Mouse (Mus musculus) CH12.LX (cell line): ENCODE measurements around the gene Hectd2. TPM values are rescaled to one million over a fixed set of nuclear protein-coding genes. Genes with fewer than 3 reads are reported as not detected.
A peak's percentile ranks its signal among the peaks of the same experiment; 100 is the strongest.

Experiments
- DNase-seq: peaks from one replicate; pipeline ENCODE4 v3.0.0-alpha.2; 2013; ENCODE audit errors: extremely low read depth
- H3K27ac ChIP-seq: 2 replicates; pipeline ENCODE4 v1.5.1; 2012; ENCODE audit warnings: low read depth, mild to moderate bottlenecking, control low read depth, moderate library complexity; ENCODE audit not compliant: insufficient read depth
- H3K27me3 ChIP-seq: replicated peaks from 2 replicates; pipeline ENCODE3; 2012; ENCODE audit warnings: inconsistent platforms
- H3K36me3 ChIP-seq, 2 experiments: replicated peaks in 1 of 2; 2 replicates each; pipeline versions ENCODE3 to v1.6.1; 2012; ENCODE audit warnings: inconsistent platforms in 1 of 2, low read length in 1 of 2, mild to moderate bottlenecking in 1 of 2, mixed read lengths in 1 of 2, moderate library complexity in 1 of 2; ENCODE audit not compliant: control insufficient read depth in 1 of 2, insufficient read depth in 1 of 2
- H3K4me1 ChIP-seq, 2 experiments: 2 replicates each; pipeline ENCODE4 v1.6.1; 2012; ENCODE audit warnings: inconsistent platforms in 1 of 2, moderate library complexity in 1 of 2; ENCODE audit not compliant: insufficient read depth in 2 of 2, control insufficient read depth in 1 of 2
- H3K4me2 ChIP-seq: 2 replicates; pipeline ENCODE4 v1.6.1; 2012; ENCODE audit warnings: low read depth, mild to moderate bottlenecking, control low read depth; ENCODE audit not compliant: poor library complexity, insufficient read depth, severe bottlenecking
- H3K4me3 ChIP-seq, 3 experiments: fragments of 150-350 bp in 1 of 3; sonication (generic) in 1 of 3; replicated peaks in 1 of 3; 2 replicates each; pipeline versions ENCODE3 to v1.5.1; 2011 to 2012; ENCODE audit warnings: low read depth in 2 of 3, low read length in 2 of 3, mild to moderate bottlenecking in 2 of 3, moderate library complexity in 2 of 3, control low read depth in 1 of 3, improper control_type of control experiment in 1 of 3, inconsistent platforms in 1 of 3, mixed read lengths in 1 of 3; ENCODE audit not compliant: poor library complexity in 1 of 3
- H3K79me2 ChIP-seq: replicated peaks from 2 replicates; pipeline ENCODE4 v1.6.1; 2012; ENCODE audit warnings: mild to moderate bottlenecking, moderate library complexity; ENCODE audit not compliant: control insufficient read depth, poor library complexity, insufficient read depth, severe bottlenecking; ENCODE audit errors: extremely low read depth
- H3K9ac ChIP-seq: 2 replicates; pipeline ENCODE4 v1.6.1; 2012; ENCODE audit warnings: low read depth, mild to moderate bottlenecking, control low read depth, moderate library complexity; ENCODE audit not compliant: insufficient read depth
- H3K9me3 ChIP-seq: replicated peaks from 2 replicates; pipeline ENCODE3; 2012; ENCODE audit warnings: low read length, inconsistent platforms, mixed read lengths
- BHLHE40 ChIP-seq: IDR thresholded peaks from 2 replicates; pipeline ENCODE4 v1.6.1; 2011; ENCODE audit warnings: mild to moderate bottlenecking, low read depth, low read length, improper control_type of control experiment
- CHD2 ChIP-seq: IDR thresholded peaks from 2 replicates; pipeline ENCODE4 v1.6.1; 2011; ENCODE audit warnings: low read length, improper control_type of control experiment
- CTCF ChIP-seq, 2 experiments: IDR thresholded peaks in 1 of 2; conservative IDR thresholded peaks in 1 of 2; 2 replicates each; pipeline ENCODE4 v1.5.1; 2011 to 2012; ENCODE audit warnings: low read depth in 2 of 2, low read length in 2 of 2, improper control_type of control experiment in 1 of 2, inconsistent platforms in 1 of 2, mild to moderate bottlenecking in 1 of 2, moderate library complexity in 1 of 2
- EP300 ChIP-seq: IDR thresholded peaks from 2 replicates; pipeline ENCODE4 v1.6.1; 2011; ENCODE audit warnings: low read length, improper control_type of control experiment
- GABPA ChIP-seq: IDR thresholded peaks from 2 replicates; pipeline ENCODE4 v1.6.1; 2012; ENCODE audit warnings: low read depth, low read length, improper control_type of control experiment, inconsistent platforms; ENCODE audit not compliant: insufficient replicate concordance
- IRF4 ChIP-seq: IDR thresholded peaks from 2 replicates; pipeline ENCODE4 v1.6.1; 2014; ENCODE audit warnings: low read depth, mild to moderate bottlenecking, inconsistent platforms, low read length, improper control_type of control experiment
- JUN ChIP-seq: IDR thresholded peaks from 2 replicates; pipeline ENCODE4 v1.6.1; 2011; ENCODE audit warnings: low read depth, mild to moderate bottlenecking, low read length, improper control_type of control experiment, moderate library complexity; ENCODE audit not compliant: insufficient read depth
- KAT2A ChIP-seq: IDR thresholded peaks from 2 replicates; pipeline ENCODE4 v1.6.1; 2012; ENCODE audit warnings: low read length, improper control_type of control experiment, inconsistent platforms; ENCODE audit not compliant: insufficient replicate concordance
- MAZ ChIP-seq: IDR thresholded peaks from 2 replicates; pipeline ENCODE4 v1.6.1; 2012; ENCODE audit warnings: low read depth, mild to moderate bottlenecking, inconsistent platforms, low read length, improper control_type of control experiment, moderate library complexity
- MEF2A ChIP-seq: IDR thresholded peaks from 2 replicates; pipeline ENCODE4 v1.6.1; 2014; ENCODE audit warnings: low read depth, mild to moderate bottlenecking, inconsistent platforms, low read length, improper control_type of control experiment, borderline replicate concordance
- MXI1 ChIP-seq: IDR thresholded peaks from 2 replicates; pipeline ENCODE4 v1.6.1; 2011; ENCODE audit warnings: mild to moderate bottlenecking, low read depth, low read length, improper control_type of control experiment
- NELFE ChIP-seq: IDR thresholded peaks from 2 replicates; pipeline ENCODE4 v1.6.1; 2011; ENCODE audit warnings: low read depth, low read length, improper control_type of control experiment
- NRF1 ChIP-seq: IDR thresholded peaks from 2 replicates; pipeline ENCODE4 v1.6.1; 2014; ENCODE audit warnings: low read depth, mild to moderate bottlenecking, inconsistent platforms, low read length, improper control_type of control experiment, moderate library complexity
- PAX5 ChIP-seq: IDR thresholded peaks from 2 replicates; pipeline ENCODE4 v1.6.1; 2012; ENCODE audit warnings: low read length, inconsistent platforms, mixed read lengths
- POLR2A ChIP-seq: IDR thresholded peaks from 2 replicates; pipeline ENCODE4 v1.6.1; 2011; ENCODE audit warnings: low read depth, mild to moderate bottlenecking, improper control_type of control experiment, low read length
- SIN3A ChIP-seq: IDR thresholded peaks from 2 replicates; pipeline ENCODE4 v1.6.1; 2012; ENCODE audit warnings: low read length, improper control_type of control experiment, inconsistent platforms
- SMC3 ChIP-seq: IDR thresholded peaks from 2 replicates; pipeline ENCODE4 v1.6.1; 2011; ENCODE audit warnings: low read depth, low read length, improper control_type of control experiment
- TBP ChIP-seq: conservative IDR thresholded peaks from 2 replicates; pipeline ENCODE4 v1.6.1; 2011; ENCODE audit warnings: low read depth, low read length, improper control_type of control experiment
- TCF12 ChIP-seq: IDR thresholded peaks from 2 replicates; pipeline ENCODE4 v1.6.1; 2014; ENCODE audit warnings: low read depth, mild to moderate bottlenecking, inconsistent platforms, low read length, improper control_type of control experiment
- UBTF ChIP-seq: IDR thresholded peaks from 2 replicates; pipeline ENCODE4 v1.6.1; 2012; ENCODE audit warnings: low read depth, mild to moderate bottlenecking, inconsistent platforms, low read length, improper control_type of control experiment, moderate library complexity
- USF2 ChIP-seq: conservative IDR thresholded peaks from 2 replicates; pipeline ENCODE4 v1.6.1; 2011; ENCODE audit warnings: low read depth, low read length, improper control_type of control experiment
- ZKSCAN1 ChIP-seq: IDR thresholded peaks from 2 replicates; pipeline ENCODE4 v1.6.1; 2012; ENCODE audit warnings: low read depth, inconsistent platforms, low read length, improper control_type of control experiment, borderline replicate concordance
- ZMIZ1 ChIP-seq: IDR thresholded peaks from 2 replicates; pipeline ENCODE4 v1.6.1; 2012; ENCODE audit warnings: low read depth, mild to moderate bottlenecking, inconsistent platforms, low read length, improper control_type of control experiment
- ZNF384 ChIP-seq: IDR thresholded peaks from 2 replicates; pipeline ENCODE4 v1.6.1; 2012; ENCODE audit warnings: low read depth, low read length, improper control_type of control experiment, inconsistent platforms
- dilution Hi-C: fragments of 300-500 bp; cut with MboI; formaldehyde crosslinking; loops from 2 replicates; pipeline ENCODE4 v1.14.3; 2020; ENCODE audit warnings: low sequenced_read_pairs; ENCODE audit not compliant: extremely low pct_unique_long_range_greater_than_20kb, extremely low pct_ligation_motif_present
- in situ Hi-C: fragments of 300-500 bp; cut with MboI; formaldehyde crosslinking; loops from 3 replicates; pipeline ENCODE4 v1.14.3; 2019; ENCODE audit warnings: low sequenced_read_pairs, low pct_ligation_motif_present, low pct_unique_long_range_greater_than_20kb, mixed read lengths
- polyA plus RNA-seq: library from polyadenylated mRNA; unstranded; fragments of >175 nt; gene quantifications from 2 replicates; pipeline ENCODE4 v1.2.1, GENCODE M21; 2012; ENCODE audit warnings: low read depth; ENCODE audit not compliant: insufficient read length
- total RNA-seq, 2 experiments: library from RNA; depleted of rRNA; stranded (reverse); fragments of 300-350 nt in 1 of 2; fragments of >200 nt in 1 of 2; gene quantifications; 2 replicates each; pipeline ENCODE4 v1.2.3; 2012 to 2014

Hectd2 gene
- total RNA-seq (2012; rRNA removed), result 0.08 TPM in 2 replicates
- total RNA-seq (2014; rRNA removed), result 0.49 and 0.78 TPM in 2 replicates
- polyA plus RNA-seq, result 0.56 and 0.70 TPM in 2 replicates

DNA sequence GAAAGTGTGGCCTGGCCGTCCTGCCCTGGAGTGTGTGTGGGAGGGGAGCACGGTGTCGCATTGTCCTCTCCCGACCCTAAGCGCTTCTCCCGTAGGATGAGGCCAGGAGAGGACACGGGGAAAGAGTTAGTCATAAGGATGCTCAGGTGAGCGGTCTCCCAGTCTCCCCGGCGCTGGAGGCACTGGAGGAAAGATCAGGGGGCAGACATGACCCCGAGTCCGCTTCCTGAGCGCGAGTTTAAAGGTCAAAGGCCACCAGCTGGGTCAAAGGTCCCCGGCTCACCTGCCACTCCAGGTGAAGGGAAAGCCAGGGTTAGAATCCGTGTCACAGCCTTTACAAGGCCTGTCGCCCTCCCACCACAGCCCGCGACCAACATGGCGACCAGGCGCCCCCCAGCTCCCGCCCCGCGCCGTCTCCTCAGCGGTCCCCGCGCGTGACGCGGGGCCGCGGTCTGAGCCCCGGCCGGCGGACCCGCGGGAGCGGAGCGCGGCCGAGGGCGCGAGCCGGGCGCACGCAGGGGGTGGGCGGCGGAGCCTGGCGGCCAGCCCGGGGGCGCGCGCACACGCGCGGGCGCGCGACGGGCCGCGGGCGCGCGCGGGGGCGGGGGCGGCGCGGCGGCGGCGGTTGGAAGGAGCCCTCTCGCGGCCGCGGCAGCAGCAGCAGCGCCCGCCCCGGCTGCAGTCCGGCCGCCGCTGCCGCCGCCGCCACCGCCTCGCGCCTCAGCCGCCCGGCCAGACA, at the start of gene Hectd2:
TSS of gene Hectd2 (plus strand) at position 594 of the 739 bp plus-strand sequence.
- dilution Hi-C loops (no loop called here), in situ Hi-C loops (no loop called here)
- H3K4me3 ChIP-seq, result peak within 1 kb of the TSS; percentile 54 to 77 (median 73)
- H3K4me1 ChIP-seq, result peaks cover 0 to 9% of the 10 kb centered on the region in 2 experiments; a peak in 2 of 4 replicates
- H3K79me2 ChIP-seq, result no peaks in the 10 kb centered on the region
- no peak for TF ChIP-seq ZKSCAN1
- TF ChIP-seq CHD2, result no peak
- no peak for TF ChIP-seq ZNF384
- TF ChIP-seq MXI1, result 0 out of 2 replicates have a peak, but pooled peaks have one; percentile 25
- TF ChIP-seq IRF4, result no peak
- no peak for TF ChIP-seq MAZ
- no peak for TF ChIP-seq PAX5
- TF ChIP-seq TCF12, result no peak
- TF ChIP-seq JUN, result no peak
- TF ChIP-seq BHLHE40, result no peak
- no peak for TF ChIP-seq TBP
- TF ChIP-seq NELFE, result no peak
- 0 out of 2 replicates have a peak, but pooled peaks have one; percentile 2 for TF ChIP-seq UBTF
- TF ChIP-seq EP300, result no peak
- TF ChIP-seq CTCF (conservative IDR thresholded peaks at IDR 0.05 in 1 of 2, IDR thresholded peaks at IDR 0.05 in 1 of 2; ENCODE audit: low read depth in 2 of 2, low read length in 2 of 2), result 0 out of 4 replicates have a peak, but pooled peaks of 1 of the 2 experiments have one; percentile 23
- TF ChIP-seq GABPA, result no peak
- no peak for TF ChIP-seq NRF1
- no peak for TF ChIP-seq USF2
- no peak for TF ChIP-seq SMC3
- no peak for TF ChIP-seq KAT2A
- no peak for TF ChIP-seq MEF2A
- TF ChIP-seq ZMIZ1, result no peak
- no peak for TF ChIP-seq POLR2A
- no peak for TF ChIP-seq SIN3A
- H3K27ac ChIP-seq, result no peak within 1 kb of the TSS
- no peaks in the 10 kb centered on the region for H3K9me3 ChIP-seq
- peaks cover 28% of the 10 kb centered on the region for H3K27me3 ChIP-seq
- peak within 1 kb of the TSS; percentile 65 for H3K9ac ChIP-seq
- no peak for DNase-seq
- H3K4me2 ChIP-seq, result peak within 1 kb of the TSS; percentile 97
- H3K36me3 ChIP-seq, result no peaks in the 10 kb centered on the region
